Mouse (Mus musculus) MEL (cell line): Measurements from ENCODE around the gene Nploc4.

Experiments
- CTCF ChIP-seq, 3 experiments: IDR thresholded peaks in 2 of 3; conservative IDR thresholded peaks in 1 of 3; 2 replicates each; pipeline ENCODE4 v1.5.1; 2011 to 2012; ENCODE audit warnings: low read length in 3 of 3, low read depth in 2 of 3, mild to moderate bottlenecking in 2 of 3, improper control_type of control experiment in 1 of 3, inconsistent platforms in 1 of 3, mixed read lengths in 1 of 3, moderate library complexity in 1 of 3; ENCODE audit not compliant: control insufficient read depth in 1 of 3, insufficient read depth in 1 of 3, poor library complexity in 1 of 3, severe bottlenecking in 1 of 3
- NRF1 ChIP-seq: IDR thresholded peaks from 2 replicates; pipeline ENCODE4 v1.6.1; 2014; ENCODE audit warnings: low read depth, mild to moderate bottlenecking, inconsistent platforms, low read length, improper control_type of control experiment, moderate library complexity; ENCODE audit not compliant: poor library complexity, insufficient read depth, severe bottlenecking
- POLR2A ChIP-seq, 2 experiments: IDR thresholded peaks; 2 replicates each; pipeline ENCODE4 v1.6.1; 2011 to 2012; ENCODE audit warnings: low read length in 2 of 2, mild to moderate bottlenecking in 2 of 2, control low read depth in 1 of 2, improper control_type of control experiment in 1 of 2, low read depth in 1 of 2, moderate library complexity in 1 of 2; ENCODE audit not compliant: control insufficient read depth in 1 of 2, insufficient read depth in 1 of 2, poor library complexity in 1 of 2

DNA sequence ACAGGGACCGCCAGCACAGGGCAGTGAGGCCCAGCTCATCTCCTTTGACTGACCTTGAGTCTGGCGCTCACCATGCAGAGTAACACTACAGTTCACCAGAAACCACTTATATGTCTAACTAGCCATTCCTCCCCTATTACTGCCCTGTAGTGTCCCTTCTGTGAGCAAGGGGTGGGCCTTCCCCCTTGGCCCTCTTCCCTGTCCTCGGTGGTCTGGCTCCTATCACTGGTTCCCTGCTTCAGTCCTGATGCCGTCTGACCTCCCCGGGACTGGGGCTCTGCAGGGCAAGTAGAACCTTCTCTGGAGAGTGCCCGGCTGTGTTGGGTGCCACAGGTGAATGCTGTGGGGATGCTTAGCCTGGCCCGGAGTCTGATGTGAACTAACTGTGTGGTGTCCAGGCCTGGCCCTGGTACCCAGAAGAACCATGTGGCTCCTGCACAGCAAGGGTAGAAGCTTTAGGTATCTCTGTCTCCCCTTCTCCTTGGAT, 46.0 kb upstream of the Nploc4 start:
- TF ChIP-seq CTCF (IDR thresholded peaks at IDR 0.05 in 2 of 3, conservative IDR thresholded peaks at IDR 0.05 in 1 of 3; ENCODE audit: control insufficient read depth in 1 of 3, insufficient read depth in 1 of 3, low read depth in 2 of 3, low read length in 3 of 3, poor library complexity in 1 of 3, severe bottlenecking in 1 of 3) (no peak), NRF1 (no peak), POLR2A (IDR thresholded peaks at IDR 0.05; ENCODE audit: control insufficient read depth in 1 of 2, insufficient read depth in 1 of 2, low read depth in 1 of 2, low read length in 2 of 2, poor library complexity in 1 of 2) (no peak)
